Mouse (Mus musculus): ENCODE results near the gene Acbd3. TPM values are rescaled to one million over a fixed set of nuclear protein-coding genes. Genes with fewer than 3 reads are reported as not detected.
A peak's percentile ranks its signal among the peaks of the same experiment; 100 is the strongest.

Gene Acbd3
- polyA plus RNA-seq, 1 experiment from 2014 or later = 29.4 TPM

- Histone ChIP-seq H3K27me3 (ENCODE audit: control insufficient read depth, insufficient read depth, low read length) (no peaks in the 10 kb centered on the region), H3K27ac (ENCODE audit: low read length) (no peak overlapping the region), H3K9me3 (ENCODE audit: control insufficient read depth, low read depth, low read length) (no peaks in the 10 kb centered on the region), H3K9ac (replicated peaks; ENCODE audit: low read depth, low read length) (no peak overlapping the region), H3K36me3 (ENCODE audit: control insufficient read depth, insufficient read depth, low read length) (no peaks in the 10 kb centered on the region), H3K4me1 (ENCODE audit: control insufficient read depth, insufficient read depth, low read length) (peaks cover 7% of the 10 kb centered on the region; the same call in 1 of the 2 replicates), H3K4me2 (replicated peaks; ENCODE audit: low read depth, low read length) (no peak overlapping the region), H3K4me3 (ENCODE audit: low read depth, low read length) (no peak overlapping the region)
- ATAC-seq (ENCODE audit: insufficient number of reproducible peaks, insufficient read depth, low FRiP score, low read depth) = no peak
- 91% methylated on average over 8 of the region's 8 CpGs for WGBS
These were observed 54.4 kb downstream of the Acbd3 start for GRCm38 (mm10) chr1:180780291-180780690.

- no peaks in the 10 kb centered on the region for H3K9me3 ChIP-seq (ENCODE audit: control insufficient read depth, low read depth, low read length)
- H3K4me3 ChIP-seq (ENCODE audit: low read depth, low read length) = no peak overlapping the region
- WGBS = 80% methylated on average over 5 of the region's 5 CpGs
- no peak for ATAC-seq (ENCODE audit: insufficient number of reproducible peaks, insufficient read depth, low FRiP score, low read depth)
- no peak overlapping the region for H3K9ac ChIP-seq (replicated peaks; ENCODE audit: low read depth, low read length)
- H3K27me3 ChIP-seq (ENCODE audit: control insufficient read depth, insufficient read depth, low read length) = no peaks in the 10 kb centered on the region
- H3K4me2 ChIP-seq (replicated peaks; ENCODE audit: low read depth, low read length) = no peak overlapping the region
- H3K36me3 ChIP-seq (ENCODE audit: control insufficient read depth, insufficient read depth, low read length) = no peaks in the 10 kb centered on the region
- no peak overlapping the region for H3K27ac ChIP-seq (ENCODE audit: low read length)
- H3K4me1 ChIP-seq (ENCODE audit: control insufficient read depth, insufficient read depth, low read length) = 0 out of 2 replicates have a peak, but pooled peaks cover 7% of the 10 kb centered on the region
These were observed 55.4 kb downstream of the Acbd3 start for GRCm38 (mm10) chr1:180781250-180781649.

- H3K9me3 ChIP-seq (ENCODE audit: control insufficient read depth, low read depth, low read length) = no peaks in the 10 kb centered on the region
- H3K4me2 ChIP-seq (replicated peaks; ENCODE audit: low read depth, low read length) = no peak overlapping the region
- H3K36me3 ChIP-seq (ENCODE audit: control insufficient read depth, insufficient read depth, low read length) = no peaks in the 10 kb centered on the region
- no peaks in the 10 kb centered on the region for H3K27me3 ChIP-seq (ENCODE audit: control insufficient read depth, insufficient read depth, low read length)
- H3K27ac ChIP-seq (ENCODE audit: low read length) = no peak overlapping the region
- WGBS = 47% methylated on average over 9 of the region's 9 CpGs
- ATAC-seq (ENCODE audit: insufficient number of reproducible peaks, insufficient read depth, low FRiP score, low read depth) = no peak
- no peak overlapping the region for H3K4me3 ChIP-seq (ENCODE audit: low read depth, low read length)
- no peak overlapping the region for H3K9ac ChIP-seq (replicated peaks; ENCODE audit: low read depth, low read length)
- no peaks in the 10 kb centered on the region for H3K4me1 ChIP-seq (ENCODE audit: control insufficient read depth, insufficient read depth, low read length)
These were observed 57.2 kb downstream of the Acbd3 start for GRCm38 (mm10) chr1:180782906-180783579.

- no peak overlapping the region for H3K4me3 ChIP-seq (ENCODE audit: low read depth, low read length)
- no peaks in the 10 kb centered on the region for H3K9me3 ChIP-seq (ENCODE audit: control insufficient read depth, low read depth, low read length)
- H3K4me1 ChIP-seq (ENCODE audit: control insufficient read depth, insufficient read depth, low read length) = no peaks in the 10 kb centered on the region
- H3K27me3 ChIP-seq (ENCODE audit: control insufficient read depth, insufficient read depth, low read length) = no peaks in the 10 kb centered on the region
- no peak for ATAC-seq (ENCODE audit: insufficient number of reproducible peaks, insufficient read depth, low FRiP score, low read depth)
- WGBS = 29% methylated on average over 3 of the region's 3 CpGs
- H3K4me2 ChIP-seq (replicated peaks; ENCODE audit: low read depth, low read length) = no peak overlapping the region
- no peaks in the 10 kb centered on the region for H3K36me3 ChIP-seq (ENCODE audit: control insufficient read depth, insufficient read depth, low read length)
- no peak overlapping the region for H3K9ac ChIP-seq (replicated peaks; ENCODE audit: low read depth, low read length)
- no peak overlapping the region for H3K27ac ChIP-seq (ENCODE audit: low read length)
These were observed 57.7 kb downstream of the Acbd3 start for GRCm38 (mm10) chr1:180783580-180783928.

- 82% methylated on average over 14 of the region's 14 CpGs for WGBS
- Histone ChIP-seq H3K27me3 (ENCODE audit: control insufficient read depth, insufficient read depth, low read length) (no peaks in the 10 kb centered on the region), H3K4me2 (replicated peaks; ENCODE audit: low read depth, low read length) (no peak overlapping the region), H3K4me1 (ENCODE audit: control insufficient read depth, insufficient read depth, low read length) (peaks cover 4% of the 10 kb centered on the region; the same call in 1 of the 2 replicates), H3K36me3 (ENCODE audit: control insufficient read depth, insufficient read depth, low read length) (no peaks in the 10 kb centered on the region), H3K27ac (ENCODE audit: low read length) (no peak overlapping the region), H3K4me3 (ENCODE audit: low read depth, low read length) (no peak overlapping the region), H3K9me3 (ENCODE audit: control insufficient read depth, low read depth, low read length) (no peaks in the 10 kb centered on the region; the same call in 1 of the 2 replicates), H3K9ac (replicated peaks; ENCODE audit: low read depth, low read length) (no peak overlapping the region)
- ATAC-seq (ENCODE audit: insufficient number of reproducible peaks, insufficient read depth, low FRiP score, low read depth) = no peak
These were observed 66.1 kb downstream of the Acbd3 start for GRCm38 (mm10) chr1:180791821-180792480.

GRCm38 (mm10) chr1:180792814-180793213 lies 67.0 kb downstream of the Acbd3 start:
- 89% methylated on average over 4 of the region's 4 CpGs for WGBS
- H3K4me1 ChIP-seq (ENCODE audit: control insufficient read depth, insufficient read depth, low read length) = peaks cover 4% of the 10 kb centered on the region; the same call in 1 of the 2 replicates
- no peak overlapping the region for H3K4me3 ChIP-seq (ENCODE audit: low read depth, low read length)
- H3K27me3 ChIP-seq (ENCODE audit: control insufficient read depth, insufficient read depth, low read length) = no peaks in the 10 kb centered on the region
- no peak overlapping the region for H3K9ac ChIP-seq (replicated peaks; ENCODE audit: low read depth, low read length)
- H3K9me3 ChIP-seq (ENCODE audit: control insufficient read depth, low read depth, low read length) = no peaks in the 10 kb centered on the region; the same call in 1 of the 2 replicates
- H3K4me2 ChIP-seq (replicated peaks; ENCODE audit: low read depth, low read length) = no peak overlapping the region
- H3K27ac ChIP-seq (ENCODE audit: low read length) = no peak overlapping the region
- H3K36me3 ChIP-seq (ENCODE audit: control insufficient read depth, insufficient read depth, low read length) = no peaks in the 10 kb centered on the region
- ATAC-seq (ENCODE audit: insufficient number of reproducible peaks, insufficient read depth, low FRiP score, low read depth) = no peak

- WGBS = 8% methylated on average over 18 of the region's 18 CpGs
- Histone ChIP-seq H3K27ac (ENCODE audit: low read length) (no peak overlapping the region), H3K4me3 (ENCODE audit: low read depth, low read length) (peak overlapping the region; percentile 31), H3K4me1 (ENCODE audit: control insufficient read depth, insufficient read depth, low read length) (peaks cover 4% of the 10 kb centered on the region; the same call in 1 of the 2 replicates), H3K27me3 (ENCODE audit: control insufficient read depth, insufficient read depth, low read length) (no peaks in the 10 kb centered on the region), H3K9me3 (ENCODE audit: control insufficient read depth, low read depth, low read length) (no peaks in the 10 kb centered on the region; the same call in 1 of the 2 replicates), H3K36me3 (ENCODE audit: control insufficient read depth, insufficient read depth, low read length) (no peaks in the 10 kb centered on the region), H3K4me2 (replicated peaks; ENCODE audit: low read depth, low read length) (peak overlapping the region; percentile 78), H3K9ac (replicated peaks; ENCODE audit: low read depth, low read length) (no peak overlapping the region)
- ATAC-seq (ENCODE audit: insufficient number of reproducible peaks, insufficient read depth, low FRiP score, low read depth) = peak; percentile 65; the same call in 1 of the 2 replicates
These were observed 67.7 kb downstream of the Acbd3 start for GRCm38 (mm10) chr1:180793445-180794117.

GRCm38 (mm10) chr1:180794170-180794569 lies 68.3 kb downstream of the Acbd3 start:
- ATAC-seq (ENCODE audit: insufficient number of reproducible peaks, insufficient read depth, low FRiP score, low read depth) = peak; percentile 79
- H3K27ac ChIP-seq (ENCODE audit: low read length) = no peak overlapping the region
- 3% methylated on average over 21 of the region's 21 CpGs for WGBS

More at GRCm38 (mm10) chr1:180794170-180794569, 68.3 kb downstream of the Acbd3 start:
- peaks cover 4% of the 10 kb centered on the region; the same call in 1 of the 2 replicates for H3K4me1 ChIP-seq (ENCODE audit: control insufficient read depth, insufficient read depth, low read length)
- peak overlapping the region; percentile 31 for H3K4me3 ChIP-seq (ENCODE audit: low read depth, low read length)
- H3K4me2 ChIP-seq (replicated peaks; ENCODE audit: low read depth, low read length) = peak overlapping the region; percentile 78
- no peaks in the 10 kb centered on the region; the same call in 1 of the 2 replicates for H3K9me3 ChIP-seq (ENCODE audit: control insufficient read depth, low read depth, low read length)
- H3K9ac ChIP-seq (replicated peaks; ENCODE audit: low read depth, low read length) = no peak overlapping the region
- H3K36me3 ChIP-seq (ENCODE audit: control insufficient read depth, insufficient read depth, low read length) = no peaks in the 10 kb centered on the region
- H3K27me3 ChIP-seq (ENCODE audit: control insufficient read depth, insufficient read depth, low read length) = no peaks in the 10 kb centered on the region

Data from stomach, embryonic 14.5 days (tissue).